Mouse (Mus musculus): Measurements from ENCODE around the gene Tvp23b. TPM values are rescaled to one million over a fixed set of nuclear protein-coding genes. Genes with fewer than 3 reads are reported as not detected.

Gene Tvp23b
- polyA plus RNA-seq, 1 experiment from 2014 or later: 56.7 TPM

DNA sequence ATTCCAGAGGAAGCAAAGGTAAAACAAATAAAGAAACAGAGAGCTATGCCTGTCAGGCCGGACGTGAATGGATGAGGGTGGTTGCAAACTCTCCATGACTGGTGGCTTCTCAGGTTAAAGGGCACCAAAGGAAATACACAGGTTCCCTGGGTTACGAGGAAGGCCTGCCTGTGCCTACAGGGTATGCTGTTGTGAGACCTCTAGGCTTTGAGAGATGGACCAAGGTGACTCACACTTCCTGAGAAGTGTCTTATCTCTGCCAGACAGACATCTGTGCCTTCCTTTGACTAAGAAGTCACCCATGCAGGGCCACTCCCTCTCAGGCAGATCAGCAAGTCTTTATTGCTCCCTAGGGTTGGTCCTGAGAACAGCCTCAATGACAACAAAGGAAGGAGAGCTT is 50.5 kb downstream of the Tvp23b start:
- H3K4me2 ChIP-seq: no peak overlapping the region
- H3K4me1 ChIP-seq (replicated peaks): no peaks in the 10 kb centered on the region
- H3K9ac ChIP-seq: no peak overlapping the region
- H3K9me3 ChIP-seq: no peaks in the 10 kb centered on the region
- no peaks in the 10 kb centered on the region for H3K36me3 ChIP-seq
- no peaks in the 10 kb centered on the region for H3K27me3 ChIP-seq
- ATAC-seq (ENCODE audit: low FRiP score): no peak
- WGBS: 74% methylated on average over 3 of the region's 3 CpGs
- H3K4me3 ChIP-seq: no peak overlapping the region
- H3K27ac ChIP-seq: no peak overlapping the region

DNA sequence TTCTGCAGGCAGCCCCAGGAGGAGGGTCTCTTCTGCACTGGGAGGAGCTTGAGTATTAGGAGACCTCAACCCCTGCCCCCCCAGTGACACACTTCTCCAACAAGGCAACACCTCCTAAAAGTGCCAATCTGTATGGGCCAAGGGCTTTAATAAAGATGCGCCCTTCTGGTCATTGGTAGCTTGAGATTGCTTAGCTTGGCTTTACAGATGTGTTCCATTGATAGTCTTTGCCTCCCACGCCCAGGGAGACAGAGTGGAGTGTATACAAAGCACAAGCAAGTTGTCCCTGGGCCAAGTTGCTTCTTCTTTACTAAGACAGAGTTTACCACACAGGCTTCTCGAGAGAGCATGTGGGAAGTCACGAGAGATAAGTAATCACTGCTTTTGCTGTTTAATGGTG is 51.3 kb downstream of the Tvp23b start:
- no peaks in the 10 kb centered on the region for H3K36me3 ChIP-seq
- no peak overlapping the region for H3K4me2 ChIP-seq
- no peak for ATAC-seq (ENCODE audit: low FRiP score)
- 89% methylated on average over 4 of the region's 4 CpGs for WGBS
- H3K27ac ChIP-seq: no peak overlapping the region
- no peaks in the 10 kb centered on the region for H3K27me3 ChIP-seq
- H3K9me3 ChIP-seq: no peaks in the 10 kb centered on the region
- H3K9ac ChIP-seq: no peak overlapping the region
- H3K4me1 ChIP-seq (replicated peaks): no peaks in the 10 kb centered on the region
- no peak overlapping the region for H3K4me3 ChIP-seq

DNA sequence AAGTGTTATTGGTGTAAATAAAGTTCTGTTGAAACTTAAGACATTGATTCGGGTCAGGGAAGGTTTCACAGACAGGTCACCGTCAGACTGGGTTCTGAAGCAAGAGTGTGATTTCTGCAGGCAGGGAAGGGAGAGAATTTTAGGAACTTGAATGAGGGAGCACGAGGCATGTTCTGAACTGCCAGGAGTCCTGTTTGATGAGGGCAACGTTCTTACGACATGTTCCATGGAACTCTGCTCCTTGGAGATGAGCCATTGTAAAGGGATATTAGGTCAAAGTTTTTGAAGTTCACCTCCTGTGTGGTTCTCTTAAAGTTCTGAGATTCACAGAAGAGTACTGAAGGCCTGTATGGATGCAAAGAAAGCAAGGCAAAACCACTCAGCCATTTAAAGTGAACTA is 51.9 kb downstream of the Tvp23b start:
- no peak overlapping the region for H3K27ac ChIP-seq
- 94% methylated on average over 5 of the region's 5 CpGs for WGBS
- no peak overlapping the region for H3K9ac ChIP-seq
- no peak for ATAC-seq (ENCODE audit: low FRiP score)
- no peaks in the 10 kb centered on the region for H3K36me3 ChIP-seq
- no peaks in the 10 kb centered on the region for H3K27me3 ChIP-seq
- H3K4me3 ChIP-seq: no peak overlapping the region
- H3K4me1 ChIP-seq (replicated peaks): no peaks in the 10 kb centered on the region
- H3K9me3 ChIP-seq: no peaks in the 10 kb centered on the region
- H3K4me2 ChIP-seq: no peak overlapping the region

DNA sequence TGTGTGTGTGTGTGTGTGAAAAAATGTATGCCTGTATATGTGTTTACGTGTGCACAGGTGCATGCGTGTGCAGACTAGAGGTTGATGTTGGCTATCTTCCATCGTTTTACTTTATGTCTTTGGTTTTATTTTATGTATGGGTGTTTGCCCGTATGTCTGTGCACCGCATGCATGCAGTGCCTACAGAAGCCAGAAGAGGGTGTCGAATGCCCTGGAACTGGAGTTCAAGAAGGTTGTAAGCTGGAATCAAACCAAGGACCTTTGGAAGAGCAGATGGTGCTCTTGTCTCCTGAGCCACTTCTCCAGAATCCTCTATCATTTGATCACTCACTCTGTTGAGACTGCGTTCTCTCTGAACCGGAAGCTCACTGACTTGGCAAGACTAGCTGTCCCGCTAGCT is 53.8 kb downstream of the Tvp23b start:
- no peak for ATAC-seq (ENCODE audit: low FRiP score)
- 93% methylated on average over 9 of the region's 9 CpGs for WGBS

DNA sequence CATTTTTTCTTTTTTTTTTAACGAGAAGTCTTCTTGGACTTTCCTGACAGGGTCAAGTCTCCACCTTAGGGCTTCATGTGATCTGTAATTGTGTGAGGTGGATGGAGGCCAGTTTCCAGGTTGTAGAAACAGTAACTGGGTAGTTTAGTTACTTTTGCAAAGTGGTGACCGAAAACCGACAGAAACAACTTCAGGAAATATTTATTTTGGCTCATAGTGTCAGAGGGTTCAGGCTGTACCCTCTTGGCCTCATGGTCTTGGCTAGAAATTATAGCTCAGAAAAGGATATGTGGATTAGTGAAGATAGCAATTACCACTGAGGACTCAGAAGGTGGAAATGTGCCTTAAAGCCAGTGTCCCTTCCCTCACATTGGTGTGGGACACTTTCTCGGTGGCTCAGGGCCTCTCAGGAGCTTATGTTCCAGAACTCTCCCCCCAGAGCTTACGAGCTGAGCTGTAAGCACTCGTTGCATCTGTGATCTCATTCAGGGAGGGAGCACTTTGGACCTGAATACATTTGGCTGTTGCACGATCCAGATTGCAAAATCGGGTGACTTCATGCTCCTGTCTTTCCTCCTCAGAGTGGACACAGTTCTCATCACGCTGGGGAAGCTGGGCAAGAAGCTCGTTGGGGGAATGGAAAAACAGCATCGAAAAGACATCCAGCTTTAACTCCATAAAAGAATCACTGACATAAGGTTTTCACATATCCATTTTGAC is 55.7 kb downstream of the Tvp23b start:
- Histone ChIP-seq H3K27ac (no peak overlapping the region), H3K9ac (no peak overlapping the region), H3K36me3 (no peaks in the 10 kb centered on the region), H3K27me3 (no peaks in the 10 kb centered on the region), H3K9me3 (no peaks in the 10 kb centered on the region), H3K4me3 (no peak overlapping the region), H3K4me1 (replicated peaks) (no peaks in the 10 kb centered on the region), H3K4me2 (no peak overlapping the region)
- ATAC-seq (ENCODE audit: low FRiP score): no peak
- WGBS: 88% methylated on average over 11 of the region's 11 CpGs

More for the DNA sequence above, 53.8 kb downstream of the Tvp23b start:
- Histone ChIP-seq H3K4me1 (replicated peaks) (no peaks in the 10 kb centered on the region), H3K27me3 (no peaks in the 10 kb centered on the region), H3K9me3 (no peaks in the 10 kb centered on the region), H3K4me2 (no peak overlapping the region), H3K36me3 (no peaks in the 10 kb centered on the region), H3K4me3 (no peak overlapping the region), H3K9ac (no peak overlapping the region), H3K27ac (no peak overlapping the region)

DNA sequence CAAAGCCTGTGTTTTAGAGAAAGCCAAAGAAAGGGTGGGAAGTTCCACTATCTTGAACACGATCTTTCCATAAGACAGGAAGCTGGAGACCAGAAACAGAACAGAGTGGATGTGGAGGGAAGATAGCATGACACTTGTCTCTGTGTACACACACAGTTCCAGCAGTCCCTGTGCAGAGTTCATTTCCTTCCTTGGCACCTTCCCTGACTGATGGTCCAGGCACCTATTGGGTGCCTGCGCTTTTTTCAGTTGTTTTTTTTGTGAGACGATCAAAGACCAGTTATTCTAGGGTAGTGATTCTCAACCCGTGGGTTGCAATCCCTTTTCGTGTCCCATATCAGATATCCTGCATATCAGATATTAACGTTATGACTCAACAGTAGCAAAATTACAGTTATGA is 58.7 kb downstream of the Tvp23b start:
- no peak overlapping the region for H3K4me3 ChIP-seq
- H3K9me3 ChIP-seq: no peaks in the 10 kb centered on the region
- H3K9ac ChIP-seq: no peak overlapping the region
- H3K27ac ChIP-seq: no peak overlapping the region
- H3K27me3 ChIP-seq: no peaks in the 10 kb centered on the region
- H3K4me2 ChIP-seq: no peak overlapping the region
- ATAC-seq (ENCODE audit: low FRiP score): no peak
- 86% methylated on average over 6 of the region's 6 CpGs for WGBS
- no peaks in the 10 kb centered on the region for H3K4me1 ChIP-seq (replicated peaks)
- H3K36me3 ChIP-seq: no peaks in the 10 kb centered on the region

DNA sequence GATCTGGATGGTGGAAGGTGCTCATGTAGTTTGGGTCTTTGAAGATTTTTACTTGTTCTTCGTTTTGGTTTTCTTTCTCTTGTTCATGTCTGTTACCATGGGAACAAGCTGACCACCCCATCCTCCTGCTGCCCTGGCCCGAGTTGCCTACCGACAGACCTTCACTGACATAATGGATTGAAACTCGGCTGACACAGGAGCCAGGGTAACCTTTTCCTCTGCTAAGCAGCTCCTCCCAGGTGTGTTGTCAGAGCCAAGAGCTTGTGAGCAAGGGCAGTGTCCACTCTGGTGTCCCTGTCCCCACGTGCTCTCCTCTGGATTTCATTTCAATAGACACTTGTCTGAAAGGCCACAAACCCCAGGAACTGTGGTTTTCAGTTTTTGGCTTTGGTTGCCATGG is 59.7 kb downstream of the Tvp23b start:
- no peak overlapping the region for H3K4me3 ChIP-seq
- no peaks in the 10 kb centered on the region for H3K9me3 ChIP-seq
- WGBS: 60% methylated on average over 5 of the region's 5 CpGs
- H3K9ac ChIP-seq: no peak overlapping the region
- no peak for ATAC-seq (ENCODE audit: low FRiP score)
- no peaks in the 10 kb centered on the region for H3K4me1 ChIP-seq (replicated peaks)
- no peaks in the 10 kb centered on the region for H3K27me3 ChIP-seq
- H3K36me3 ChIP-seq: no peaks in the 10 kb centered on the region
- H3K4me2 ChIP-seq: no peak overlapping the region
- no peak overlapping the region for H3K27ac ChIP-seq

DNA sequence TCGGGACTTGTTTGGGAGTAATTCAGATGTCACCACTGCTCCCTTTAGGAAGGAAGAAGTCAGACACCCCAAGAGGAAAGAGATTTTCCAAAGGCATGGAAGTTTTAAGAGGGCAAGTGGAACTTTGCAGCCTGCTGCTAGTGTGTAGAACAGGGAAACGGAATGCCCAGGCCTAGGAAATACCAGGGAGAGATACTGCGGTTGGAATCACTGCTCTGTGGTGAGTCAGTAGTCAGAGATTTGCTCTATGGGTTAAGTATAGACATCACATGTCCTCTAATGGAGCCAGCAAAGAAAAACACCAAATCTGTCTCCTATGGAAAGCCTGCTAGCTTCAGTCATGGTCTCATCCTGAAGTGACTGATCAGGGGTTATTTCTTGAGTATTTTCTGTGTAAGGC is 60.9 kb downstream of the Tvp23b start:
- Histone ChIP-seq H3K4me2 (no peak overlapping the region), H3K4me3 (no peak overlapping the region), H3K27me3 (no peaks in the 10 kb centered on the region), H3K27ac (no peak overlapping the region), H3K4me1 (replicated peaks) (no peaks in the 10 kb centered on the region), H3K9me3 (no peaks in the 10 kb centered on the region), H3K36me3 (no peaks in the 10 kb centered on the region), H3K9ac (no peak overlapping the region)
- no peak for ATAC-seq (ENCODE audit: low FRiP score)
- 94% methylated on average over 3 of the region's 3 CpGs for WGBS

DNA sequence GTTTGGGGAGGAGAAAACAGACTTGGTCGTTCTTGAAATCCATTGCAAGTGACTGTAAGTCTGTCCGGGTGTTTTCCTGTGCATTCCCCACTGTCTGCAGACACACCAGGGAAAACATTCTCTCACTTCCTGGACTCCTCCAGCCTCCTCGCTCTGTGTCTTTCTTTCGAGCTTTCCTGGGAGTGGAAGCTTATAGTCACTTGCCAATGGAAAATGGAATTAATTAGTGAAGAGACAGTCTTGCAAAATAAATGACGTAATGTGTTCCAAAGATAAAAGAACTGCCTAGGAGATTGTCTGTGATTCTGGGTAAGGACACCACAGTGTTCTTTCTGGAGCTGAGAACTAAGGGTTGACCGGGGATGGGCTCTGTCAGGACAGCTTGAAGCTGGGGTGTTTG is 64.3 kb downstream of the Tvp23b start:
- no peaks in the 10 kb centered on the region for H3K36me3 ChIP-seq
- no peaks in the 10 kb centered on the region for H3K9me3 ChIP-seq
- no peak overlapping the region for H3K4me3 ChIP-seq
- no peak overlapping the region for H3K27ac ChIP-seq
- no peak overlapping the region for H3K9ac ChIP-seq
- no peaks in the 10 kb centered on the region for H3K27me3 ChIP-seq
- no peak for ATAC-seq (ENCODE audit: low FRiP score)
- H3K4me2 ChIP-seq: no peak overlapping the region
- no peaks in the 10 kb centered on the region for H3K4me1 ChIP-seq (replicated peaks)
- WGBS: 84% methylated on average over 6 of the region's 6 CpGs

DNA sequence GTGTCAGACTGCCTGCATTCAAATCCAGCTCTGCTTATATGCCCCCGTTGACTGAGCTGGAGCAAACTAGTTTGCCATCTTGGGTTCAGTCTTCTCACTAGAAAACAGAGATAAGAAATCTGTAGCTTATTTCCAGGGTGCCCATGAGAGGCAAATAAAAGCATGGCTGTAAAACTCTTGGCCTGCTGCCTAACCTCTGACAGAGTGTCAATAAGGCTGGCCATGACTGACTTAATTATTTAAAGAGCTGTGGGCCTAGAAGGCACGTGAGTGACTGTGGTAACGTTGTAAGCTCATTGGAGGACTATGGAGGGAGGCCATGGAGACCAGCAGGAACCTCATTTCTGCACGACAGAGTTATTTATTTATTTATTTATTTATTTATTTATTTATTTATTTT is 66.3 kb downstream of the Tvp23b start:
- ATAC-seq (ENCODE audit: low FRiP score): no peak
- H3K27ac ChIP-seq: no peak overlapping the region
- H3K27me3 ChIP-seq: no peaks in the 10 kb centered on the region
- H3K36me3 ChIP-seq: no peaks in the 10 kb centered on the region
- no peaks in the 10 kb centered on the region for H3K4me1 ChIP-seq (replicated peaks)
- H3K4me3 ChIP-seq: no peak overlapping the region
- no peaks in the 10 kb centered on the region for H3K9me3 ChIP-seq
- no peak overlapping the region for H3K4me2 ChIP-seq
- no peak overlapping the region for H3K9ac ChIP-seq
- 69% methylated on average over 4 of the region's 4 CpGs for WGBS

DNA sequence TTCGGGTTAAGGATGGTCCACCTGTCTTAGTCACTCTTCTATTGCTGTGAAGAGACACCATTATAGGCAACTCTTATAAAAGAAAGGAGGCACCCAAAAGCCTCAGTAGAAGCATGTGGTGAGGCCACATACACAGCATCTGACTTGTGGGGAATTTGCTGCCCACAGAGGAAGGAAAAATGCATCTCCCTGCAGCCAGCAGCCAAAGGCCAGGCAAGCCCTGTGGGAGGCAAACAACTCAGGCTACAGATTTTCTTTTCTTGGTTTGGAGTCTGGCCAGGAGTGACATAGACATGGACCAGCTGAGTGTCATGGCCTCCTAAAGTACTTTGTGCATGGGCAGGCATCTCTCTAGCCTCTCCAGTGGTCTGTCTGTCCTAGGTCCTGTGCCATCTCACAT is 70.3 kb downstream of the Tvp23b start:
- H3K9me3 ChIP-seq: no peaks in the 10 kb centered on the region
- no peaks in the 10 kb centered on the region for H3K4me1 ChIP-seq (replicated peaks)
- no peaks in the 10 kb centered on the region for H3K36me3 ChIP-seq
- 94% methylated on average over 1 of the region's 1 CpGs for WGBS
- H3K4me2 ChIP-seq: no peak overlapping the region
- H3K9ac ChIP-seq: no peak overlapping the region
- H3K27ac ChIP-seq: no peak overlapping the region
- ATAC-seq (ENCODE audit: low FRiP score): no peak
- no peaks in the 10 kb centered on the region for H3K27me3 ChIP-seq
- no peak overlapping the region for H3K4me3 ChIP-seq

DNA sequence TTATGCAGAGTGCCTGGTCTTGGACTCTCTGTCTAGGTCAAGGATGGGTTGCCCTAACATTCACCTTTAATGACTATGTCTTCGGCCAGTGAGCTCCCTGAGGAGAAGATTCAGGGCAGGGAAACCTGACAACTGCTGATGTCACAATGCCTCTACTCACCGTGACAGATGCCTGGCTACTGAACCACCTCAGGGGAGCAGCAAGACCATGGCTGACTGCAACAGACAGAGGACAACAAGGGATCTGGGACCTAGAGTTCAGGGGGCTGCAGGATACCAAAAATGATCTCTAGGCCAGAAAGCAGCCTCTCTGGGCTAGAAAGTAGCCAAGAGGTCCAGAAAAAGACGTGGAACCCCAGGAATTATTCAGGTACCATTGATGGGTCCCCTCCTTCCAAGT is 71.8 kb downstream of the Tvp23b start, which contains the start of gene Cdrt4:
TSS of gene Cdrt4 (plus strand) at position 182 of the 400 bp plus-strand sequence.
- no peak within 1 kb of the TSS for H3K27ac ChIP-seq
- no peak within 1 kb of the TSS for H3K4me3 ChIP-seq
- H3K4me2 ChIP-seq: no peak within 1 kb of the TSS
- no peaks in the 10 kb centered on the region for H3K36me3 ChIP-seq
- no peak for ATAC-seq (ENCODE audit: low FRiP score)
- H3K4me1 ChIP-seq (replicated peaks): no peaks in the 10 kb centered on the region
- 82% methylated on average over 3 of the region's 3 CpGs for WGBS
- no peaks in the 10 kb centered on the region for H3K9me3 ChIP-seq
- no peaks in the 10 kb centered on the region for H3K27me3 ChIP-seq
- no peak within 1 kb of the TSS for H3K9ac ChIP-seq

DNA sequence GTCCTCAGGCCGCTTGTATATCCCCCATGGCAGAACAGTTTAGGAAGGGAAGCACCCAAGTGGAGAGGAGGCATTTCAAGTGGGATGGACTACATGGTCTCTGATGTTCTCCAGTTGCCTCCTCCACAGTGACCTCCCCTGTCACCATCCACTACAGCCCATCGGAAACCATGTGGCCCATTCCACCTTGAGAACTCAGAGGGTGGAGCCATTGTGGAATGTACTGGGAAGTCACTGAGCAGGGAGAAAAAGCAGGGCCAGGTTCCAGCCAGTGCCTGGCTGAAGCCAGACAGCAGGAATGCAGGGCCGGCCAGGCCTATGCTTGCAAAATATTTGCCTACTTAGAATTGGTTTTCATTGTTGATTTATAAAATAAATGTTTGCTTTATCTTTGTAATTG is 75.5 kb downstream of the Tvp23b start:
- no peaks in the 10 kb centered on the region for H3K27me3 ChIP-seq
- H3K36me3 ChIP-seq: no peaks in the 10 kb centered on the region
- H3K9ac ChIP-seq: no peak overlapping the region
- no peak overlapping the region for H3K4me2 ChIP-seq
- H3K4me3 ChIP-seq: no peak overlapping the region
- H3K27ac ChIP-seq: no peak overlapping the region
- no peak for ATAC-seq (ENCODE audit: low FRiP score)
- 93% methylated on average over 2 of the region's 3 CpGs for WGBS
- H3K4me1 ChIP-seq (replicated peaks): no peaks in the 10 kb centered on the region
- no peaks in the 10 kb centered on the region for H3K9me3 ChIP-seq
